Mouse (Mus musculus): ENCODE measurements around the gene Wnt3. TPM values are rescaled to one million over a fixed set of nuclear protein-coding genes. Genes with fewer than 3 reads are reported as not detected.

The Wnt3 gene
- polyA plus RNA-seq, 1 experiment, result 0.07 TPM

DNA sequence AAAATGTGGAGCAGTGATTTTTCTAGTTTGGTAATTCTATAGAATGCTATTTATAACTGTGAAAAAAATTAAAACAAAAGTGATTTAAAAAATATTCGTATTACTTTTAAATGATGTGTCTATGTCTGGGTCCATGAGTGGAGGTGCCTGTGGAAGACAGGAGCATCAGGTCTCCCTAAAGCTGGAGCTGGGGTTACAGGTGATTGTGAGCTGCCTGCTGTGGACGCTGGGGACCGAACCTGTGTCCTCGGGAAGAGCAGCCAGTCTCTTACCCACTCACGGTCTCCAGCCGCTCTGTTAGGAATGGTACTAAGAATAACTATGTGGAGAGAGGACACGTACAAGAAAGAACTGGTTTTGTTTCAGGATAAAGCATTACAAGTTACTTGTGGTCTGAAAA is 82.7 kb downstream of the Wnt3 start:
- WGBS, result 92% methylated on average over 7 of the region's 7 CpGs
- H3K4me1 ChIP-seq (ENCODE audit: control insufficient read depth, insufficient read depth, low read length), result no peaks in the 10 kb centered on the region
- no peak overlapping the region for H3K4me3 ChIP-seq (replicated peaks; ENCODE audit: extremely low read depth, low read depth, low read length)
- no peak for TF ChIP-seq CTCF (IDR thresholded peaks at IDR 0.05; ENCODE audit: insufficient read depth, low read length)
- no peak for TF ChIP-seq POLR2A (IDR thresholded peaks at IDR 0.05; ENCODE audit: borderline replicate concordance, extremely low read depth, low read depth, low read length)
- no peak for DNase-seq

- WGBS, result 63% methylated on average over 5 of the region's 5 CpGs
- H3K4me3 ChIP-seq (replicated peaks; ENCODE audit: extremely low read depth, low read depth, low read length), result no peak overlapping the region
- DNase-seq, result no peak
- no peak for TF ChIP-seq POLR2A (IDR thresholded peaks at IDR 0.05; ENCODE audit: borderline replicate concordance, extremely low read depth, low read depth, low read length)
- H3K4me1 ChIP-seq (ENCODE audit: control insufficient read depth, insufficient read depth, low read length), result no peaks in the 10 kb centered on the region
These were observed 84.8 kb downstream of the Wnt3 start for GRCm38 (mm10) chr11:103858760-103859159.

DNA sequence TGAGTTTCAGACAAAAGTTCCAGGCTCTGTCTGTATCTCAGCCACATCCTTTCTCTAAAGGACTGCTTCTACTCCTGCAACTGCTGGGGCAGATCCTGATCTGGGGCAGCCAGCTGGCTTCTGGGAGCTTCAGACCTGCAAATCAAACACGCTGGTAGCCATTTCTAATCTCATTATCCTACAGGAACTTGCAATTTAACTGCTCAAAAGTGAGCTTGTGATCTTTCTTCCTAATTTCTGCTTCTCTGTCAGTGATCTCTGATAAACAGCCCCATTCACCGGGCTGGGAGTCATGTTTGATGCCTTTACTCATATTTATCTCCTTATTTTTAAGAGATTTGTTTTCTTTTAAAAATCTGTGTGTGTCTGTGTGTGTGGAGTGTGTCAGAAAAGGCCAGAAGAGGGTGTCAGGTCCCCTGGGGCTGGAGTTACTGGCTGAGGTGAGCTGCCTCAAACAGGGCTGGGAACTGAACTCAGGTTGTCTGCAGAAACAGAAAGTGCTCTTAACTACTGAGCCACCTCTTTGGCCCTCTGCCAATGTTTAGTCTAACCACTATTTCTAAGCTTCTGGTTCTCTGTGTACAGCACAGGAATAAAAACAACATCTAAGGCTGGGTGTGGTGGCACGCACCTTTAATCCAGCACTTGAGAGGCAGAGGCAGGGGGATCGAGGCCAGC is 86.1 kb downstream of the Wnt3 start:
- Histone ChIP-seq H3K4me3 (replicated peaks; ENCODE audit: extremely low read depth, low read depth, low read length) (no peak overlapping the region), H3K4me1 (ENCODE audit: control insufficient read depth, insufficient read depth, low read length) (no peaks in the 10 kb centered on the region)
- no peak for DNase-seq
- TF ChIP-seq CTCF (IDR thresholded peaks at IDR 0.05; ENCODE audit: insufficient read depth, low read length) (no peak), POLR2A (IDR thresholded peaks at IDR 0.05; ENCODE audit: borderline replicate concordance, extremely low read depth, low read depth, low read length) (no peak)
- 64% methylated on average over 4 of the region's 4 CpGs for WGBS

GRCm38 (mm10) chr11:103862951-103863350 is 89.0 kb downstream of the Wnt3 start:
- 65% methylated on average over 8 of the region's 8 CpGs for WGBS
- no peak for DNase-seq
- H3K4me3 ChIP-seq (replicated peaks; ENCODE audit: extremely low read depth, low read depth, low read length), result no peak overlapping the region
- no peaks in the 10 kb centered on the region for H3K4me1 ChIP-seq (ENCODE audit: control insufficient read depth, insufficient read depth, low read length)
- TF ChIP-seq POLR2A (IDR thresholded peaks at IDR 0.05; ENCODE audit: borderline replicate concordance, extremely low read depth, low read depth, low read length) (no peak), CTCF (IDR thresholded peaks at IDR 0.05; ENCODE audit: insufficient read depth, low read length) (no peak)

DNA sequence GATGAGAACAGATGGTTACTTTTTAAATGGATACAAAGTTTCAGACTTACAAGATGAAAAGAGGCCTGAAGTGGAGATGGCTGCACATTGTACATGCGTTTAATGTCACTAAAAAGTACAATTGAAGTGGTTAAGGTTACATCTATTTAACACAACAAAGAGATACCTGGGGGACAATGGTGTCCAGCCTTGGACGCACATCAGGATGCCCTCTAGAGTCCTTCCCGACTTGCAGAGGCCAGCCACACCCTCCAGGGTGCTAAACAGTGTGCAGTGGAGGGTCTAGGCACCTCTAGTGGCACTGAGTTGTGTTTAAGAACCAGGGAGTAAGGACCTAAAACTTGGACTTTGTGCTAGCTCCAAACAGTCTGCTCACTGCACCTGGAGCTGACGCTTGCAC is 90.5 kb downstream of the Wnt3 start:
- Histone ChIP-seq H3K4me3 (replicated peaks; ENCODE audit: extremely low read depth, low read depth, low read length) (no peak overlapping the region), H3K4me1 (ENCODE audit: control insufficient read depth, insufficient read depth, low read length) (no peaks in the 10 kb centered on the region)
- TF ChIP-seq POLR2A (IDR thresholded peaks at IDR 0.05; ENCODE audit: borderline replicate concordance, extremely low read depth, low read depth, low read length) (no peak), CTCF (IDR thresholded peaks at IDR 0.05; ENCODE audit: insufficient read depth, low read length) (no peak)
- 86% methylated on average over 4 of the region's 4 CpGs for WGBS
- no peak for DNase-seq

- H3K4me3 ChIP-seq (replicated peaks; ENCODE audit: extremely low read depth, low read depth, low read length), result no peak overlapping the region
- 92% methylated on average over 6 of the region's 7 CpGs for WGBS
- no peak for DNase-seq
- no peaks in the 10 kb centered on the region for H3K4me1 ChIP-seq (ENCODE audit: control insufficient read depth, insufficient read depth, low read length)
- TF ChIP-seq POLR2A (IDR thresholded peaks at IDR 0.05; ENCODE audit: borderline replicate concordance, extremely low read depth, low read depth, low read length) (no peak), CTCF (IDR thresholded peaks at IDR 0.05; ENCODE audit: insufficient read depth, low read length) (no peak)
These were observed 91.4 kb downstream of the Wnt3 start for GRCm38 (mm10) chr11:103865346-103865745.

Other genes starting within 250 kb of the Wnt3 start
- not detected in 2 replicates for gene Gm884, start 153.0 kb upstream of the Wnt3 start, polyA plus RNA-seq (2012; rRNA removed)
- not detected in 2 replicates for gene Lyzl6, start 135.3 kb upstream of the Wnt3 start, polyA plus RNA-seq (2012; rRNA removed)
- gene Rprml, start 124.6 kb upstream of the Wnt3 start, polyA plus RNA-seq (2012; rRNA removed), result 10.4 and 13.2 TPM in 2 replicates
- 60.4 and 78.2 TPM in 2 replicates for gene Gosr2, start 76.3 kb upstream of the Wnt3 start, polyA plus RNA-seq (2012; rRNA removed)
- gene Wnt9b, start 24.3 kb upstream of the Wnt3 start, polyA plus RNA-seq (2012; rRNA removed), result 0.02 and 0.12 TPM in 2 replicates
- gene Nsf, start 179.9 kb downstream of the Wnt3 start, polyA plus RNA-seq (2012; rRNA removed), result 27.5 and 35.2 TPM in 2 replicates
- 15.1 and 24.2 TPM in 2 replicates for gene Arf2, start 192.6 kb downstream of the Wnt3 start, polyA plus RNA-seq (2012; rRNA removed)

Measured in lung, adult 2 months (tissue).